Mouse (Mus musculus) left cerebral cortex, adult 8-10 months (tissue): Measurements from ENCODE around the gene D130052B06Rik. TPM values are rescaled to one million over a fixed set of nuclear protein-coding genes. Genes with fewer than 3 reads are reported as not detected.

ENCODE experiments used
- DNase-seq, 2 experiments: peaks; one replicate each; pipeline ENCODE4 v3.0.0; 2022; ENCODE audit warnings: low spot score in 2 of 2
- total RNA-seq, 4 experiments: library from RNA; stranded (reverse); gene quantifications; 2 replicates each; pipeline ENCODE4 v1.2.4; 2022

The D130052B06Rik gene
- total RNA-seq, result not detected

DNA sequence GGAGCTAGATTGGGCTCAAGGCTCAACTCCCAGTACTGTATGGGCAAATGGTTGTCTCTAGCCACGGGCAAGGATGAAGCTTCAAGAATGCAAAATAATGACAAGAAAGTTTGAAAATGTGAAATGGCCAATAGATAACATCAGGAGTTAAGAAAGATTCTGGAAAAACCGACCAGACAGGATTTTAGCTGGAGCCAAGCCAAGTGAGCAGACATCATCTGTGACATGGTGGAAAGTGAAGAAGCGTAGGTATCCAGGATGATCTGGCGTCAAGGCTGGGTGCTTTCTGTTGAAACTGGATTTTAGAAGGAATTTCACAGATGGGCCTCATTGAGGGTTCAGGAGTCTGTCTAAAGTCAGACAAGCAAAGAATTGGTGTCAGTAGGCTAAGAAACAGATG, at the start of gene D130052B06Rik:
Gene D130052B06Rik (plus strand): TSS at position 317 of the 400 bp plus-strand sequence.
- no peak for DNase-seq

GRCm38 (mm10) chr11:33550861-33551560, 48.1 kb upstream of the D130052B06Rik start:
- no peak for DNase-seq

GRCm38 (mm10) chr11:33554123-33554522, 45.0 kb upstream of the D130052B06Rik start:
- DNase-seq, result no peak

- no peak for DNase-seq
Measured at GRCm38 (mm10) chr11:33563921-33564320, 35.2 kb upstream of the D130052B06Rik start.

DNA sequence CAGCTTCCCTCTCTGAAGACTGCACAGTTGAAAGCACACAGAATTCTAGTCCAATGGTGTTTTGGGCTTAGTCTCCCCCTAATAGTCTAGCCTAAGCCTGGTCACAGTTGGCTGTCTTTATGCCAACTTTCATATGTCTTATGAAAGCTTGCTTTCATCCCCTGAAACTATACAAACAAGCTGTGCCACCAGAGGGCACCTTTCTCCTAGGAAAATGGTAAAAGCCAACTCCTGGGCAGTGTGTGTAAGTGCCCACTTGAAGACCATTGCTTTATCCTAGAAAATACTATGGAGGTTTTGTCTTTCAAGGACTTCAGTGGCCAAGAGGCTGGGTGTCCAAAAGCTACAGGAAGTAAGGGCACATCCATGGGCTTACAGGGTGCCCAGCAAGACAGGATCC, 28.7 kb upstream of the D130052B06Rik start:
- DNase-seq, result no peak

- no peak for DNase-seq
Measured at GRCm38 (mm10) chr11:33574944-33575343, 24.2 kb upstream of the D130052B06Rik start.

GRCm38 (mm10) chr11:33578859-33579258, 20.2 kb upstream of the D130052B06Rik start, which contains the start of gene Gabrp:
Gene Gabrp, minus strand, starts transcription at chr11:33578959.
- DNase-seq, result no peak

GRCm38 (mm10) chr11:33579621-33580020, 19.5 kb upstream of the D130052B06Rik start:
- DNase-seq, result no peak

GRCm38 (mm10) chr11:33586614-33587013, 12.5 kb upstream of the D130052B06Rik start:
- DNase-seq, result no peak

GRCm38 (mm10) chr11:33590771-33591170, 8.3 kb upstream of the D130052B06Rik start:
- DNase-seq, result no peak

DNA sequence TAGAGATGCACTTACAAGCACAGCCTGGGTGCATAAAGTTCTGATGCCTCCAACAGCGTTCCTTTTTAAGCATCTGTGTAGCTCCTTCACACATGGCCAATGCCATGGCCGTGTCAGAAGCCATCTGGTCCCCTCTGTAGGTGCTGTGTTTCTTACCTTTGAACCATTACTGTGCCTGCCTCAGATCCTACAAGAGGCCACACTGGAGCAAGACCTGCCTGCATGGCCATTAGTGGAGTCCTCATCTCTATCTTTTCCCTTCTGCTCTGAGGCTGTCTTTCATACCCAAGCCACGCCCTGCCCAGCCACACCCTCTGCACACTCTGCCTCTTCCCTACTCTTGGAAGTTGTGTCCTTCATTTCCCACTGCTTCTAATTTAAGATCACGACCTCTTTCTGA, 6.3 kb upstream of the D130052B06Rik start:
- no peak for DNase-seq

- no peak for DNase-seq
Measured at GRCm38 (mm10) chr11:33596655-33597054, 2.4 kb upstream of the D130052B06Rik start.

DNA sequence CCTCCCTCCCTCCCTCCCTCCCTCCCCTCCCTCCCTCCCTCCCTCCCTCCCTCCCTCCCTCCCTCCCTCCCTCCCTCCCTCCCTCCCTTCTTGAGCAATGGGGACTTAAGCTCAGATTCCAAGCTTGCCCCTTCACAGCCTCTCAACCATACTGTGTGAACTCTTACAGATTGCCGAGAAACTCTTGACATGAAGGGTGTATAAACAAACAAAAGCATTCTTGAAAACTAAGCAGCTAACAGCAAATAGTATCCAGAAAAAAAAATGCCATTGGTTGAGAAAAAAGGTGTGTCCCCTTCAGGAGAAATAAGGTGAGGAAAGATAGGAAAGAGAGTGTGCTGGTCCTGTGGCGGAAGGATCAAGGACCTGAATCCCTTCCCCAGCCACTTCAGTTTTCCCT, 4.1 kb downstream of the D130052B06Rik start:
- no peak for DNase-seq

GRCm38 (mm10) chr11:33607784-33608183, 8.7 kb downstream of the D130052B06Rik start:
- DNase-seq, result no peak

- peak; percentile 8 to 67 for DNase-seq
Measured at GRCm38 (mm10) chr11:33614218-33614617, 15.1 kb downstream of the D130052B06Rik start.

DNA sequence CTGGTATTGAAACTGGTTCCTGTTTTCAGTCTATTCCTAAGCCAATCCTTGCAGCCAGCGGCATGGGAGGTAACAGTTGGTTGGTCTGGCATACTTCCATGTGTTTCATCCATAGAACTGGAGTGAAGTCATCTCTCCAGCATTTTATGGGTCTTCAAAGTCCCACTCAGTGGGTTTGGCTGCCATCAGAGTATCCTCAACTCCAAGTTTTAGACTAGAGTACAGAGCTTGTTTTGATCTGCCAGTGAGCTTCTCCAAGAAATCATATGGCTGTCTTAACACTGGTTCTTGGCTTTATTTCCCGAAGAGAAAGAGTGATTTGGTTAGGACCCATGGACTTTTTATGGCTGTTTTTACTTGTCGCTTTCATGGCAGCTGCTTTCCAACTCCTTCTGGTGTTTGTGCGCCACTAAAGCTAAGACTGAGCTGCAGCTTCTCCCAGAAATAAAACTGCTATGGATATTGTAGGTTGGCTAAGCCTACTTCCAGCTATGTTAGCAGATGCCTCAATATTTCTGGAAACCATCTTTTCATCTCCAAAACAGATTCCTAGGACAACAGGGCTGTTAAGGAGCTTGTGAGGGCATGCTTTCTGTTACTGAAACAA, 28.1 kb downstream of the D130052B06Rik start:
- DNase-seq, result peak in 1 of 2 experiments; percentile 41

DNA sequence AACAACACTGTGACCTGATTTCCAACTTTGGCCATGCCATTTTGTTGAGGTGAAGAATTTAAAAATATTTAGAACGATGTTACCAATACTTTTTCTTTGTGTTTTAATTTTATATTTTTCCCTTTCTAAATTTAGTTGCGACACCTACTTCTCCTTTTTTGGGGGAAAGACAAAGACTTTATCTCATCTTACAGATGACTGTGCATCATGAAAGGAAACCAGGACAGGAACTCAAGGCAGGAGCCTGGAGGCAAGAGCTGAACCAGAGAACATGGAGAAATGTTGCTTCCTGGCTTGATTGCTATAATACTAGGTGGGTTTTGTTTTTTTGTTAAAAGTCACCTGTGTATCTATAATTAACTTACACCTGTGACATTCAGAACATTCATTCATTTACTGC, 38.0 kb downstream of the D130052B06Rik start:
- DNase-seq, result no peak

- no peak for DNase-seq
Measured at GRCm38 (mm10) chr11:33649358-33649757, 50.3 kb downstream of the D130052B06Rik start.

DNA sequence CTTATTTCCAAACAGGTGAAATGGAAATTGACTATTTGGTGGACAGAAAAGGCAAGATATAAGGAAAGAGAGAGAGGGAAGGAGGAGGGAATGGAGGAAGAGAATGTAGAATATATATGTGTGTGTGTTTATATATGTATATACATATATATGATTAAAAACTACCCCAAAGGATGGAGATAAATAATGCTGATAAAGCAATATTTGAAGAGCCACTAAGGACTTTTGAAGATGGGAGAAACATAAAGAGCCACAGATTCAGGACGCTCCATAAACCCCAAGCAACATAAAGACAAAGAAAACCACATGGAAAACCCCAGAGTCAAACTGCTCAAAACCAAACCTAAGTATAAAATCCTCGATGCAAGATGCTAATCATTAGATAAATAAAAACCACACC, 55.4 kb downstream of the D130052B06Rik start:
- no peak for DNase-seq

DNA sequence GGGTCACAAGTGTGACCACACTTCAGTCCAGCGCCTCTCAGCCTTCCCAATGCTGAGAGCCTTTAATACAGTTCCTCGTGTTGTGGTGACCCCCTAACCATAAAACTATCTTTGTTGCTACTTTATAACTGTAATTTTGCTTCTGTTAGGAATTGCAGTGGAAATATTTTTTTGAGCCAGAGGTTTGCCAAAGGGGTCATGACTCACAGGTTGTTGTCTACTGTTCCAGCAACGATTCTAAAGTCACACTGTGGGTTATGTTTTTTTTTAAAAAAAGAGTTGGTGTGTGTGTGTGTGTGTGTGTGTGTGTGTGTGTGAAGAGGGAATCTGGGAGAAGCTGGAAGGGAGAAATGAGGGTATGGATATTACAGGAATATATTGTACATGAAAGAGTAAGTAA, 56.1 kb downstream of the D130052B06Rik start:
- DNase-seq, result no peak

GRCm38 (mm10) chr11:33655861-33656593, 56.9 kb downstream of the D130052B06Rik start:
- DNase-seq, result no peak
